Mouse (Mus musculus) kidney, adult 2 months (tissue): ENCODE results near the gene Rad51ap1.

Source experiments
- CTCF ChIP-seq: fragments of 200-500 bp; conservative IDR thresholded peaks from 2 replicates; pipeline ENCODE4 v1.5.1; 2011; ENCODE audit warnings: low read depth, mild to moderate bottlenecking, control low read depth, low read length, moderate library complexity, mixed read lengths; ENCODE audit not compliant: insufficient read depth, insufficient read length
- POLR2A ChIP-seq: fragments of 200-500 bp; IDR thresholded peaks from one replicate; pipeline ENCODE4 v1.6.1; 2011; ENCODE audit warnings: low read depth, low read length, control low read depth

GRCm38 (mm10) chr6:126981539-126982234 is 42.3 kb upstream of the Rad51ap1 start:
- TF ChIP-seq CTCF = no peak
- TF ChIP-seq POLR2A = no peak
